Mouse (Mus musculus) bone marrow, adult 2 months (tissue): ENCODE measurements around the gene Cnih2.

Source experiments
- CTCF ChIP-seq: fragments of 200-500 bp; IDR thresholded peaks from 2 replicates; pipeline ENCODE4 v1.5.1; 2011; ENCODE audit warnings: low read length, control low read depth; ENCODE audit not compliant: control insufficient read depth, insufficient read depth
- POLR2A ChIP-seq: fragments of 200-500 bp; IDR thresholded peaks from 2 replicates; pipeline ENCODE4 v1.6.1; 2011; ENCODE audit warnings: low read depth, mild to moderate bottlenecking, control low read depth, low read length, borderline replicate concordance; ENCODE audit not compliant: control insufficient read depth

- TF ChIP-seq CTCF, result no peak
- TF ChIP-seq POLR2A, result no peak
Measured at GRCm38 (mm10) chr19:5065104-5065503, 33.2 kb downstream of the Cnih2 start.
